Mouse (Mus musculus): ENCODE data around the gene Calm4.
"Not testable (repeated sequence)": the region's sequence is repeated elsewhere in the genome, so short reads cannot be mapped to it uniquely, and the experiment has no call there.

Calm4 gene

GRCm38 (mm10) chr13:3837312-3837807 is at the start of gene Calm4:
TSS of gene Calm4 (plus strand) at chr13:3837757.
- not testable (repeated sequence) for DNase-seq

DNA sequence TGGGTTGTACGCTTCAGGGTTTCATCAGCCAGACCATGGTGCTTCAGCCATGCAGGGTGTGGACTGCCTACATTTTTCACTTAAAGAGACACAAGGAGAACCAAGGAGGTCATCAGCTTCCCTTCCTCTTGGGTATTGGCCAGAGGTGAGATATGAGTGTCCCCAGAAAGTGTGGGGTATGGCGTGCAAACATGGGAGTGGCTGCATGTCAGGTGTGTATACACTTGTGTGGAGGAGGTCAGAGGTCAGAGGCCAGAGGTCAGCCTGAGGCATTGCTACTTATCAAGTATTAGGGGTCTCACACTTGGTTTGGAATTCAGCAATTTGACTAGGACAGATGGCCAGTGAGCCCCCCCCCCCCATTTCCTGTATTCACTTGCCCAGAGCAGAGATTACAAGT is 49.0 kb upstream of the Calm4 start:
- DNase-seq: no peak

GRCm38 (mm10) chr13:3789531-3789930 is 48.0 kb upstream of the Calm4 start:
- DNase-seq: no peak

GRCm38 (mm10) chr13:3796649-3797048 is 40.9 kb upstream of the Calm4 start:
- DNase-seq: no peak

DNA sequence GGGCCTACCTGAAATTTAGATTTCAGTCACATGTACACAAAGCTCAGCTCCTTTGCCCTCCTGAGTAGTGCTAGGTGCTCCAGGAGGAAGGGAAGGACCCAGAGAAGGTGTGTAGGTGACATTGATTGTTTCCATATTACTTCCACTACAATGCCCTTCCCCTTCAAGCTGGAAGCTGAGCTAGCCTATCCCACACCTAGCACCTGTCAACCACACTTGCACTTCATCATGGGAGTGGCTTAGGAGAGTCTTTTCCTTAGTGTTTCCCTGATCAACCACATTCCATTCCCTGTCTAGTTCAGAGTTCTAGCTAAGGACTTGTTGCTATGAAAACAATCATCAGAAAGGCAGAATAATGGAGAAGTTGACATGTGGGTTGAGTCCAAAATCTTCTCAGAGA is 38.8 kb upstream of the Calm4 start:
- no peak for DNase-seq

DNA sequence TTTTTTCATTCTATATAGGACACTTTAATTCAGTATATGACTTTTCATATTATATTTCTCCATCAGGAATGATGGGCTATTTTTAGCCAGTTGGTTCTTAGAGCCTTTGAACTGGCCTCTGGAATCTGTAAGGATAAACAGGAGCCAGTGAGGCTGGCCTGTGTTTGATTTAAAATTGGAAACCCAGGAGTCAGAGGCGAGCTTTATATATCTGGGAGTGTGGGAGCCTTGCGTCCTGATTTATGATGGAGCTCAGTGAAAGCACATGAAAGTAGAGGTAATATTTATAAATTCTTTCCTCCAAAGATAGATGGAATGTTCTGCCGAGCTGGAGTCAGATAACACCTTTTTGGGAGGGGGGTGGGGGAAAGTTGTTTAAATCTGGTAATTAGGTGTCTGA is 38.2 kb upstream of the Calm4 start:
- DNase-seq: no peak

- peak; percentile 38 for DNase-seq
These were observed 33.4 kb upstream of the Calm4 start, which contains the start of gene Calml3 for GRCm38 (mm10) chr13:3804186-3804585. TSS of gene Calml3 (minus strand) at chr13:3804316.

- DNase-seq: peak; percentile 21
These were observed 32.4 kb upstream of the Calm4 start for GRCm38 (mm10) chr13:3805132-3805531.

DNA sequence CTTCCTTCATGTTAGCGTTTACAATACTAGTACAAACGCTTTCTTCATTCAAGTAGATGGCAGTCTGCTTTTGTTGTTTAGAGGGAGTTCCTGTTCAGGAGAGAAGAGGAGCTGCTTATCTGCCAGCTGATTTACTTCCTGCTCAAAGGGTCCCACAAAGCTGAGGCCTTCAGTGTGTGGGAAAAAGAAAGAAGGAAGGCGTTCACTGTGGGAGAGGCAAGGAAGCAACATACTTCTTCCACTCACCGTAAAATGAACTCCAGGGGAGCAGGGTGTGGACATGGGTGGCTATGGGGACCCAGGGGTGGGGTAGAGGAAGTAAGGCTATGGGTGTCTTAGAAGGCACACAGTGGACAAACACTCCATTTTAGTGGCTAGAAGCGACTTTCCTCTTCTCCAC is 31.9 kb upstream of the Calm4 start:
- DNase-seq: no peak

GRCm38 (mm10) chr13:3807131-3807827 is 30.3 kb upstream of the Calm4 start:
- DNase-seq: no peak

GRCm38 (mm10) chr13:3818012-3818739 is 19.4 kb upstream of the Calm4 start:
- DNase-seq: no peak

DNA sequence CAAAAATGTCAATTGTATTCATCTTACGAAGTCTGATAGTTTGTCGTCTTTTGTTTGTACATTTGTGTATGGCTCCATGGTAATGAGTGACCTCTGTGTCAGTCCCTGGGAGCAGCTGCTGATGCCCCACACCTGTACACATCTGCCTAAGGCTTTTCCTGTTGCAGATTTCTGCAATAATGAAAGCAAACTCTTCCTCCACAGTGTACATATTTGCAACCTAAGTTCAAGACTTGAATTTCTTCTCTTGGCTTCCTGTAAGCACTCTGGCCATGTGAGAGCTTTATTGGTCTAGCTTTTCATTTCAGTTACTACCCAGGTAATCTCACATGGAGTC is 18.8 kb upstream of the Calm4 start:
- DNase-seq: no peak

GRCm38 (mm10) chr13:3822105-3822504 is 15.5 kb upstream of the Calm4 start:
- no peak for DNase-seq

DNA sequence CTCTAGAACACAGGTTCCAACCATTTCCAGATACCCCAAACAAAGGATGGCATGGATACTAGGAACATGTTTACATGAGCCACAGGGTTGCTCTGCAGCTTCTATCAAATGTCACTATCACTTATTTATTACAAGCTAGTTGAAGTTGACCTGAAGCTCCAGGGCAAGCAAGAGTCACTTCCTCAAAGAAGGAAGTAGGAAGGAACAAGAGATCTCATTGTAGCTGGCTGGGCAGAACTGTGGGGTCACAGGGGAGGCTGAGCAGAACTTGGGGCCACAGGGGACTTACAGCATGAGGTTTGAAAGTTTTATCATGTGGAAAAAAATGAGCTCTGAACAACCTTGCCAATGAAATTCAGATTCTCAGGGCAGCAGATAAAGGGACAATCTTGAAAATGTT is 11.8 kb upstream of the Calm4 start:
- DNase-seq: no peak

GRCm38 (mm10) chr13:3831546-3831945 is 6.0 kb upstream of the Calm4 start:
- no peak for DNase-seq

GRCm38 (mm10) chr13:3831994-3832393 is 5.6 kb upstream of the Calm4 start:
- no peak for DNase-seq

GRCm38 (mm10) chr13:3832450-3832849 is 5.1 kb upstream of the Calm4 start:
- no peak for DNase-seq

DNA sequence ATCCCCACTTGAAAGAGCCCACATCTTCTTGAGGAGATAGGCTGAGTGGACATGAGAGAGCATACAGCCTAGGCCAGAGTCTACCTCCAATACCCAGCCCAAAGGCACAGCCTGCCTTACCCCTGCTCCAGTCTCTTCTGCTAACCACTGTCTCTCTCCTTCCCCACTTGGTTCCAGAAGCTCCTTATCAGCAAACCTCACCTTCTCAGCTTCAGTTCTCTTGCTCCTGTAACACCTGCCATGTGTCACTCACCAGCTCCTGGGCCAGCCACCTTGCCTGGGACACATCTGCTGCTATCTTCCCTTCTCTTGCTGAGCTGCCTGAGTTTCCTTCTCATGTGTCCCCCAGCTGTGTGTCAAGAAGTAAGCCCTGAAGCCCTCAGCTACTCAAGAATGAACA is 3.9 kb upstream of the Calm4 start:
- DNase-seq: not testable (repeated sequence)

GRCm38 (mm10) chr13:3840662-3841061 is 3.1 kb downstream of the Calm4 start:
- DNase-seq: not testable (repeated sequence)

DNA sequence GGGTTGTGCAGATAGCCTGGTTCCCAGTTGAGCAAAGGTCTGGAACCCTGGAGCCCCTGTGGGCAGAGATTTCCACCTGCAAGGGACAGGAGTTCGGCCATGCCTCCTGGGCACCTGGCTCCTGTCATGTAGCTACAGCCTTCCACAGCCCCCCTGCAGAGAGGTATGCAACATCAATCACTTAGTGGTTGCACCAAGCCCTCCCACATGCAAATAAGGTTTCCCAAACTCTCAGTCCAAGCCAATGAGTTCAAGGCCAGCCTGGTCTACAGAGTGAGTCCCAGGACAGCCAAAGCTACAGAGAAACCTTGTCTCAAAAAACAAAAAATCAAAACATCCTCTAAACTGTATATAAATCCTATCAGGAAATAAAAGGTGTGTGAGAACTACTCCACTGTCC is 12.8 kb downstream of the Calm4 start:
- no peak for DNase-seq

DNA sequence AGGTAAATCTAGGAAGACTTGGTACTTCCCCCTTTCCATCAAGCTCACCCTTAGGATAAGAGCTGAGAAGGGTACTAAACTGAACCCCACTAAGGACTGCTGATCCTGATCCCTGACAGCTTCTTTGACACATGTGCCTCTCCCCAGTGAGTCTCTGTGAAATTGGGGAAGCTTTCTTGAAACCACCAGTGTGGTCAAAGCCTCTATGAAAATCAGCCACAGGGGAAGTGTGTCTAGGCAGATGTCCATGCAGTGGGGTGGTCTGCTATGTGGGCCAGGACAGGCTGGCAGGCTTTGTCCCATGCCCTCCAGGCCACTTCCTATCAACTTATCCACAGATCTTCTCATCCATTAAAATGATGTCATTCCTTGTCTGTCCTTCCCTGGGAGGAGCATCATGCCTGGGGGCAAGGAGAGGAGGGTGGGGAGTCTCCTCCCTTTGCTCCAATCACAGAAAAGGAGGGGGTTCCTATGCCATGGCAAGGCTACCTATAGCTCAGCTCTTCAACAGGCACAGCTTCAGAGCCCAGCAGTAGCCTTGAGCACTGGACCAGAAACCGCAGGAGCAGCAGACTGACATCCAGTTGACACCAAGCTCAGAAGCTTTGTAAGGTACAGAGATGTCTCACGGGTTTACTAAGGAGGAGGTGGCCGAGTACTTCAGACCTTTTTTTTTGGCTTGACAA is 16.2 kb downstream of the Calm4 start, which contains the start of gene Calm5:
TSS of gene Calm5 (plus strand) at position 526 of the 686 bp plus-strand sequence.
- not testable (repeated sequence) for DNase-seq

DNA sequence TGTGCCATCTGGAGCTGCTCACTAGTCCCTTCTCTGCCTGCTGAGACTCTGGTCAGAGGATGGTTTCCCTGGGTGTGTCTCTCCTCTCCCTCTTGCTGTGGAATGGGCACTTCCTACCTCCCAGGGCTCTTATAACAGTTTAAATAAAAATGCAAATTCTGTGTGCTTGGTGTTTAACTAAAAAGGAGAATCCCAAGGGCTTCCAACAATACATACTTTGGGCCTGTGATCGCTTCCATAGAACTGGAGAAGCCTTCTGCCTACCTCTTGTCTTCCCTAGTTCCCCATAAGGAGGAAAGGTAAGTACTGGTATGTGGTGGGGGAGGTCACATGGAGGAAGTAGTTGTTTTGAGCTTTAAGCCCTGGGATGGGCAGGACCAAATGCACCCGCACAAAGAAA is 17.3 kb downstream of the Calm4 start:
- no peak for DNase-seq

DNA sequence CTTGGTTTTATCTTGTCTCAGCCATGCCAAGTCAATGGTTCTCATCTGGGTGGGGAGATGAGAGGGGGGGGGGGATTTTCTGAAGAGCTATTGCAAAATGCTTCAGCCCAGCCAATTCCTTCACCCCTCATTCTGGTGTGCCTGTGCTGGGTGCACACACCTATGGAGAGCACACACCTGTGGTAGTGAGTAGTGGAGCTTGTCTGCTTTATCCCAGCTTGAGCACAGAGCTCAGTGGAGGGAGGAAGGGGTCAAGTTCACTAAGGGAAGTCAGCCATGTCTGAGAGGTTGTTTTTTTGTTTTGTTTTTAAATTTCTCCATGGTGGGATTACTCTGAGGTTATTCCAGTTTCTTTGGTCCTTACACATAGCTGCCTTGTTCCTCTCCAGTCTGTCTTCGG is 18.7 kb downstream of the Calm4 start:
- DNase-seq: no peak

GRCm38 (mm10) chr13:3861251-3861650 is 23.7 kb downstream of the Calm4 start:
- no peak for DNase-seq
